Mouse (Mus musculus): Measurements from ENCODE around the gene Tfdp1. TPM values are rescaled to one million over a fixed set of nuclear protein-coding genes. Genes with fewer than 3 reads are reported as not detected.

The Tfdp1 gene
- total RNA-seq (2015): 315 and 317 TPM in 2 replicates
- 229 and 230 TPM in 2 replicates for total RNA-seq (2017)

GRCm38 (mm10) chr8:13338255-13338860 is at the start of gene Tfdp1:
Gene Tfdp1, plus strand, starts transcription at chr8:13338751.
- ATAC-seq (replicated peaks; ENCODE audit: poor library complexity): peak; percentile 67

GRCm38 (mm10) chr8:13292364-13292763 is 46.2 kb upstream of the Tfdp1 start:
- ATAC-seq (replicated peaks; ENCODE audit: poor library complexity): peak; percentile 68

GRCm38 (mm10) chr8:13293677-13294470 is 44.7 kb upstream of the Tfdp1 start:
- no peak for ATAC-seq (replicated peaks; ENCODE audit: poor library complexity)

- ATAC-seq (replicated peaks; ENCODE audit: poor library complexity): no peak
These were observed 39.0 kb upstream of the Tfdp1 start for GRCm38 (mm10) chr8:13299571-13299970.

GRCm38 (mm10) chr8:13301036-13301435 is 37.5 kb upstream of the Tfdp1 start:
- ATAC-seq (replicated peaks; ENCODE audit: poor library complexity): no peak

GRCm38 (mm10) chr8:13305459-13305858 is 33.1 kb upstream of the Tfdp1 start:
- no peak for ATAC-seq (replicated peaks; ENCODE audit: poor library complexity)

GRCm38 (mm10) chr8:13305884-13306283 is 32.7 kb upstream of the Tfdp1 start:
- no peak for ATAC-seq (replicated peaks; ENCODE audit: poor library complexity)

- ATAC-seq (replicated peaks; ENCODE audit: poor library complexity): peak; percentile 72
These were observed 32.1 kb upstream of the Tfdp1 start for GRCm38 (mm10) chr8:13306309-13306909.

- ATAC-seq (replicated peaks; ENCODE audit: poor library complexity): peak; percentile 86
These were observed 31.6 kb upstream of the Tfdp1 start for GRCm38 (mm10) chr8:13306916-13307315.

- peak; percentile 50; the same call in 1 of the 2 replicates for ATAC-seq (replicated peaks; ENCODE audit: poor library complexity)
These were observed 23.6 kb upstream of the Tfdp1 start for GRCm38 (mm10) chr8:13314922-13315321.

GRCm38 (mm10) chr8:13316671-13317070 is 21.9 kb upstream of the Tfdp1 start:
- ATAC-seq (replicated peaks; ENCODE audit: poor library complexity): no peak

GRCm38 (mm10) chr8:13326598-13326997 is 12.0 kb upstream of the Tfdp1 start:
- peak; percentile 64 for ATAC-seq (replicated peaks; ENCODE audit: poor library complexity)

- no peak for ATAC-seq (replicated peaks; ENCODE audit: poor library complexity)
These were observed 3.9 kb upstream of the Tfdp1 start for GRCm38 (mm10) chr8:13334671-13335070.

GRCm38 (mm10) chr8:13337245-13337644 is 1.3 kb upstream of the Tfdp1 start:
- ATAC-seq (replicated peaks; ENCODE audit: poor library complexity): peak; percentile 64

- ATAC-seq (replicated peaks; ENCODE audit: poor library complexity): no peak
These were observed 873 bp upstream of the Tfdp1 start for GRCm38 (mm10) chr8:13337678-13338077.

GRCm38 (mm10) chr8:13338901-13339645 is 522 bp downstream of the Tfdp1 start:
- ATAC-seq (replicated peaks; ENCODE audit: poor library complexity): no peak

- ATAC-seq (replicated peaks; ENCODE audit: poor library complexity): no peak
These were observed 1.1 kb downstream of the Tfdp1 start for GRCm38 (mm10) chr8:13339646-13339990.

- no peak for ATAC-seq (replicated peaks; ENCODE audit: poor library complexity)
These were observed 2.1 kb downstream of the Tfdp1 start for GRCm38 (mm10) chr8:13340650-13341049.

GRCm38 (mm10) chr8:13342340-13342739 is 3.8 kb downstream of the Tfdp1 start:
- peak; percentile 38 for ATAC-seq (replicated peaks; ENCODE audit: poor library complexity)

- ATAC-seq (replicated peaks; ENCODE audit: poor library complexity): peak; percentile 29
These were observed 4.6 kb downstream of the Tfdp1 start for GRCm38 (mm10) chr8:13343134-13343533.

GRCm38 (mm10) chr8:13350052-13350451 is 11.5 kb downstream of the Tfdp1 start:
- no peak for ATAC-seq (replicated peaks; ENCODE audit: poor library complexity)

Measured in megakaryocyte progenitor cell, adult 5-6 weeks (primary cell).